Mouse (Mus musculus) kidney, embryonic 16.5 days (tissue): ENCODE measurements around the gene Etnk1. TPM values are rescaled to one million over a fixed set of nuclear protein-coding genes. Genes with fewer than 3 reads are reported as not detected.
A peak's percentile ranks its signal among the peaks of the same experiment; 100 is the strongest.
"Not testable (repeated sequence)": the region's sequence is repeated elsewhere in the genome, so short reads cannot be mapped to it uniquely, and the experiment has no call there.

ENCODE experiments used
- ATAC-seq: fragments of 200-750 bp; cut with Nextera tagmentation; 2 replicates; pipeline ENCODE4 v1.8.0; 2017; ENCODE audit warnings: moderate TSS enrichment; ENCODE audit not compliant: low FRiP score, low TSS enrichment
- H3K27ac ChIP-seq: fragments of 300-500 bp; sonication (generic); 2 replicates; pipeline ENCODE4 v1.5.1; 2014; ENCODE audit warnings: low read length
- H3K27me3 ChIP-seq: fragments of 300-500 bp; sonication (generic); 2 replicates; pipeline ENCODE4 v1.6.1; 2014; ENCODE audit warnings: low read length, control low read depth, mixed read lengths; ENCODE audit not compliant: insufficient read depth
- H3K36me3 ChIP-seq: fragments of 300-500 bp; sonication (generic); 2 replicates; pipeline ENCODE4 v1.6.1; 2014; ENCODE audit warnings: low read length, control low read depth, mixed read lengths; ENCODE audit not compliant: insufficient read depth
- H3K4me1 ChIP-seq: fragments of 300-500 bp; sonication (generic); 2 replicates; pipeline ENCODE4 v1.6.1; 2014; ENCODE audit warnings: low read length, control low read depth, mixed read lengths; ENCODE audit not compliant: insufficient read depth
- H3K4me2 ChIP-seq: fragments of 300-500 bp; sonication (generic); replicated peaks from 2 replicates; pipeline ENCODE4 v1.6.1; 2014; ENCODE audit warnings: low read depth, low read length
- H3K4me3 ChIP-seq: fragments of 300-500 bp; sonication (generic); 2 replicates; pipeline ENCODE4 v1.5.1; 2014; ENCODE audit warnings: mild to moderate bottlenecking, low read length
- H3K9ac ChIP-seq: fragments of 300-500 bp; sonication (generic); replicated peaks from 2 replicates; pipeline ENCODE4 v1.6.1; 2014; ENCODE audit warnings: low read length
- H3K9me3 ChIP-seq: fragments of 300-500 bp; sonication (generic); 2 replicates; pipeline ENCODE4 v1.6.1; 2016; ENCODE audit warnings: low read length, control low read depth
- WGBS: fragments of 180-500 bp; shearing (Covaris S2); extraction: QIAGEN DNeasy Blood & Tissue Kit; methylation state at CpG from one replicate; pipeline ENCODE4 v1.1.7; 2014; 5-methylcytosine and 5-hydroxymethylcytosine counted together
- polyA plus RNA-seq: library from polyadenylated mRNA; unstranded; fragments of >200 nt; fragmentation: Nextera tagmentation; extraction: Ambion mirVana; gene quantifications from 2 replicates; pipeline ENCODE4 v1.2.1, GENCODE M21; 2015

The Etnk1 gene
- polyA plus RNA-seq, 1 experiment from 2014 or later: 32.2 TPM

- no peak for ATAC-seq
- no peaks in the 10 kb centered on the region for H3K27me3 ChIP-seq
- WGBS: 95% methylated on average over 7 of the region's 7 CpGs
Observed at GRCm38 (mm10) chr6:143136688-143137087, 30.3 kb upstream of the Etnk1 start.

DNA sequence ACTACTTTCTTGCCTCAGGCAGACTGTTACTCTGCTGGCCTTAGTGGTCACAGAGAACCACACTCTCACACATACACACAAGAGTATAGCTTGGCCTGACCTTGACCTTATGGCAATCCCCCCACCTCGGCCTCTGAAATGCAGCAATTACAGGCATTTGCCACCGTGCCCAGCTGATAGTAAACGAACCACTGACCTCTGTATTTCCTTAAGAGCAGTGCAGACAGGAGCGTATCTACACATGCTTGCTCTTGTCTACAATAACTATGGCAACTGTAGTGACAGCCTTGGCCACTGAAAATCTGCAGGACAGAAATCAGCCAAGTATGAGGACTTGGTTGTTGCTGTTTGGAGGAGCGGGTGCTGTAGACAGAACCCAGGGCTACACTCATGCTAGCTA is 29.7 kb upstream of the Etnk1 start:
- no peak overlapping the region for H3K27ac ChIP-seq
- H3K4me1 ChIP-seq: no peaks in the 10 kb centered on the region
- WGBS: 71% methylated on average over 5 of the region's 5 CpGs
- H3K9ac ChIP-seq: no peak overlapping the region
- H3K9me3 ChIP-seq: no peaks in the 10 kb centered on the region
- H3K4me2 ChIP-seq: no peak overlapping the region
- H3K27me3 ChIP-seq: no peaks in the 10 kb centered on the region
- ATAC-seq: no peak
- H3K36me3 ChIP-seq: no peaks in the 10 kb centered on the region
- H3K4me3 ChIP-seq: no peak overlapping the region

More at GRCm38 (mm10) chr6:143136688-143137087, 30.3 kb upstream of the Etnk1 start:
- H3K36me3 ChIP-seq: no peaks in the 10 kb centered on the region
- no peaks in the 10 kb centered on the region for H3K4me1 ChIP-seq
- no peaks in the 10 kb centered on the region for H3K9me3 ChIP-seq
- no peak overlapping the region for H3K4me3 ChIP-seq
- no peak overlapping the region for H3K27ac ChIP-seq
- H3K9ac ChIP-seq: no peak overlapping the region
- no peak overlapping the region for H3K4me2 ChIP-seq

- no peak for ATAC-seq
- Histone ChIP-seq H3K9ac (no peak overlapping the region), H3K36me3 (no peaks in the 10 kb centered on the region), H3K27me3 (no peaks in the 10 kb centered on the region), H3K9me3 (no peaks in the 10 kb centered on the region), H3K4me2 (no peak overlapping the region), H3K4me3 (no peak overlapping the region), H3K4me1 (0 out of 2 replicates have a peak, but pooled peaks cover 3% of the 10 kb centered on the region), H3K27ac (no peak overlapping the region)
- WGBS: 94% methylated on average over 2 of the region's 2 CpGs
Observed at GRCm38 (mm10) chr6:143139417-143139816, 27.6 kb upstream of the Etnk1 start.

- no peaks in the 10 kb centered on the region for H3K27me3 ChIP-seq
- H3K27ac ChIP-seq: no peak overlapping the region
- peaks cover 17% of the 10 kb centered on the region for H3K4me1 ChIP-seq
- no peak overlapping the region for H3K9ac ChIP-seq
- H3K4me3 ChIP-seq: no peak overlapping the region
- ATAC-seq: no peak
- no peaks in the 10 kb centered on the region for H3K9me3 ChIP-seq
- WGBS: 86% methylated on average over 9 of the region's 9 CpGs
- H3K4me2 ChIP-seq: no peak overlapping the region
- H3K36me3 ChIP-seq: no peaks in the 10 kb centered on the region
Observed at GRCm38 (mm10) chr6:143140884-143141283, 26.1 kb upstream of the Etnk1 start.

DNA sequence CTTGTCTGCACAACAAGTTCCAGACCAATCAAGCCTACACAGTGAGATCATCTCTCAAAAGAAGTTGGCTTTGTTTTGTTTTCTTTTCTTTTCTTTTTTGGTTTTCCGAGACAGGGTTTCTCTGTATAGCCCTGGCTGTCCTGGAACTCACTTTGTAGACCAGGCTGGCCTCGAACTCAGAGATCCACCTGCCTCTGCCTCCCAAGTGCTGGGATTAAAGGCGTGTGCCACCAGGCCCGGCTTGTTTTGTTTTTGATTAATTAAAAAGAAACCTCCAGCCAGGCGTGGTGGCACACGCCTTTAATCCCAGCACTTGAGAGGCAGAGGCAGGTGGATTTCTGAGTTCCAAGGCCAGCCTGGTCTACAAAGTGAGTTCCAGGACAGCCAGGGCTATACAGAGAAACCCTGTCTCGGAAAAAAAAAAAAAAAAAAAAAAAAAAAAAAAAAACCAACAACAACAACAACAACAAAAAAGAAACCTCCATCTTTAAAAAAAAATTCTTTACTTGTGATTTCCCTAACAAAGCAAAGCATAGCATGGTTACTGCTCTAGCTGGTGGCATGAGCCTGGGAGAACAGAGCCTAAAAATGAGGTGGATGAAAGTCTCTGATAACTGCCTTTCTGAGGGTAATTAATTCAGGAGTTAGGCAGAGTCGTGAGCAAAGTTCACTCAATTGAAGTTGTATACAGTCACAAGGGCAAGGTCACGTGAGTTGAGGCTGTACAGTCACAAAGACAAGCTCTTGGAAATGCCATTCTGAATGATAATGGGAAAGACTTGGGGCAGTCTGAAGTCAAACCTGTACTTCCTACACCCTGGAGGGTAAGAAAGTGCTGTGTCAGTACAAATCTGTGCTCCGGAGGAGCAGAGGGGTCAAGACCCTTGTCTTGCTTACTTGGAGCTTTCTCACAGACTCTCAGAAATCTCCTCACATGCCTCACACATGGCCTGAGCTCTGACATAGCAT is 25.1 kb upstream of the Etnk1 start:
- 71% methylated on average over 10 of the region's 10 CpGs for whole genome bisulfite sequencing
- H3K4me1 ChIP-seq: peaks cover 17% of the 10 kb centered on the region
- not testable (repeated sequence) for H3K27ac ChIP-seq, H3K27me3 ChIP-seq, H3K9me3 ChIP-seq, H3K4me2 ChIP-seq, ATAC-seq, H3K9ac ChIP-seq, H3K36me3 ChIP-seq, H3K4me3 ChIP-seq

GRCm38 (mm10) chr6:143142861-143143260 is 24.2 kb upstream of the Etnk1 start:
- Histone ChIP-seq H3K4me3 (no peak overlapping the region), H3K4me1 (peaks cover 17% of the 10 kb centered on the region), H3K27me3 (no peaks in the 10 kb centered on the region), H3K4me2 (no peak overlapping the region), H3K9ac (no peak overlapping the region), H3K9me3 (no peaks in the 10 kb centered on the region), H3K36me3 (no peaks in the 10 kb centered on the region), H3K27ac (no peak overlapping the region)
- WGBS: 95% methylated on average over 4 of the region's 4 CpGs
- ATAC-seq: no peak

- Histone ChIP-seq H3K4me1 (peaks cover 17% of the 10 kb centered on the region), H3K36me3 (no peaks in the 10 kb centered on the region), H3K9ac (no peak overlapping the region), H3K9me3 (no peaks in the 10 kb centered on the region), H3K27ac (no peak overlapping the region), H3K4me2 (peak overlapping the region; percentile 50; the same call in 1 of the 2 replicates), H3K4me3 (no peak overlapping the region), H3K27me3 (no peaks in the 10 kb centered on the region)
- 86% methylated on average over 9 of the region's 9 CpGs for WGBS
- no peak for ATAC-seq
Observed at GRCm38 (mm10) chr6:143143321-143143720, 23.7 kb upstream of the Etnk1 start.

DNA sequence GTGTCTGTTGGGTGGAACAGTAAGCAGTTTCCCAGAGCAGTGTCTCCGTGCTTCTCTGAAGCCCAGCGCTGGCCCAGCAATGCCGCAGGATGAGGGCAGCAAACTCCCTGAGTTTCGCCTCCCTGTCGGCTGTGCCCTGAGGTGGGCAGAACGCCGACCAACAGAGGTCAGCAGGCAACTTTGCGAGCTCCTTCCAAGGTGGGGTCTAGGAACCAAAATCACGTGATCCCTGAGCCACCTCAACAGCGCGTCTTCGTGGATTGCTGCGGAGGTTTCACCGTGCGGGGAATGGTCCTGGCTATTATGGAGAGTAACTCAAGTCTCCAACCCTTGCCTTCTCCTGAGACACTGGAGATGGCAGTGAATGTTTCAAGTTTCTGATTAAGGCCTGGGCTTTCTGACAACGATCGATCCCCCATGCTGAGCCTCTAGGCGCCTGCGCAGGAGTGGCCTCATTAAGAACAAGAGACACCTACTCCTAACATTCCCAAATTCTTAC is 23.2 kb upstream of the Etnk1 start:
- H3K4me3 ChIP-seq: peak overlapping the region; percentile 30
- WGBS: 22% methylated on average over 19 of the region's 19 CpGs
- 0 out of 2 replicates have a peak overlapping the region, but pooled peaks have one; percentile 23 for H3K9ac ChIP-seq

GRCm38 (mm10) chr6:143144556-143144955 is 22.5 kb upstream of the Etnk1 start:
- Histone ChIP-seq H3K27me3 (no peaks in the 10 kb centered on the region), H3K36me3 (no peaks in the 10 kb centered on the region), H3K4me3 (no peak overlapping the region), H3K9ac (no peak overlapping the region), H3K4me2 (no peak overlapping the region), H3K4me1 (peaks cover 25% of the 10 kb centered on the region), H3K27ac (no peak overlapping the region), H3K9me3 (no peaks in the 10 kb centered on the region)
- WGBS: 77% methylated on average over 2 of the region's 2 CpGs
- ATAC-seq: peak; percentile 10; the same call in 1 of the 2 replicates

More for the DNA sequence above, 23.2 kb upstream of the Etnk1 start:
- Histone ChIP-seq H3K4me2 (peak overlapping the region; percentile 50), H3K27ac (no peak overlapping the region), H3K27me3 (no peaks in the 10 kb centered on the region), H3K4me1 (peaks cover 19% of the 10 kb centered on the region), H3K9me3 (no peaks in the 10 kb centered on the region), H3K36me3 (no peaks in the 10 kb centered on the region)
- peak; percentile 49; the same call in 1 of the 2 replicates for ATAC-seq

- 28% methylated on average over 7 of the region's 7 CpGs for WGBS
- Histone ChIP-seq H3K27me3 (no peaks in the 10 kb centered on the region), H3K4me3 (no peak overlapping the region), H3K4me1 (peaks cover 29% of the 10 kb centered on the region), H3K9ac (no peak overlapping the region), H3K27ac (0 out of 2 replicates have a peak overlapping the region, but pooled peaks have one; percentile 8), H3K4me2 (no peak overlapping the region), H3K9me3 (no peaks in the 10 kb centered on the region), H3K36me3 (no peaks in the 10 kb centered on the region)
- ATAC-seq: peak; percentile 66
Observed at GRCm38 (mm10) chr6:143145051-143145450, 22.0 kb upstream of the Etnk1 start.
